Mouse (Mus musculus) liver, postnatal 0 days (tissue): ENCODE measurements around the gene Cdk14.

Experiments used
- CTCF ChIP-seq: sonication (generic); IDR thresholded peaks from 2 replicates; pipeline ENCODE4 v1.5.1; 2016; ENCODE audit warnings: antibody characterized with exemption, low read depth
- EP300 ChIP-seq: IDR thresholded peaks from 2 replicates; pipeline ENCODE4 v1.6.1; 2016; ENCODE audit warnings: antibody characterized with exemption, low read depth, mild to moderate bottlenecking

- TF ChIP-seq CTCF: no peak
- TF ChIP-seq EP300: no peak
These were observed 526.3 kb downstream of the Cdk14 start for GRCm38 (mm10) chr5:4893852-4894207.
